Mouse (Mus musculus): ENCODE measurements around the gene Rcor1. TPM values are rescaled to one million over a fixed set of nuclear protein-coding genes. Genes with fewer than 3 reads are reported as not detected.
"Not testable (repeated sequence)": the region's sequence is repeated elsewhere in the genome, so short reads cannot be mapped to it uniquely, and the experiment has no call there.

The Rcor1 gene
- total and polyA plus RNA-seq, 3 experiments = 6.5 to 16.1 (median 8.3) TPM

- Histone ChIP-seq H3K27me3 (replicated peaks) (no peaks in the 10 kb centered on the region), H3K4me1 (ENCODE audit: control insufficient read depth in 1 of 2, insufficient read depth in 2 of 2) (no peaks in the 10 kb centered on the region), H3K36me3 (replicated peaks in 1 of 2; ENCODE audit: control insufficient read depth in 1 of 2, insufficient read depth in 1 of 2, low read length in 1 of 2) (peaks cover 10 to 47% of the 10 kb centered on the region in 2 experiments), H3K27ac (ENCODE audit: insufficient read depth, low read depth) (no peak overlapping the region), H3K79me2 (replicated peaks; ENCODE audit: control insufficient read depth, extremely low read depth, insufficient read depth, poor library complexity, severe bottlenecking) (peaks cover 8% of the 10 kb centered on the region), H3K9me3 (replicated peaks; ENCODE audit: low read length) (no peaks in the 10 kb centered on the region), H3K9ac (ENCODE audit: insufficient read depth, low read depth) (no peak overlapping the region), H3K4me3 (replicated peaks in 1 of 3; ENCODE audit: low read depth in 2 of 3, low read length in 2 of 3, poor library complexity in 1 of 3) (no peak overlapping the region), H3K4me2 (ENCODE audit: insufficient read depth, low read depth, poor library complexity, severe bottlenecking) (no peak overlapping the region)
- in situ Hi-C loops (cut with MboI; ENCODE audit: low pct_ligation_motif_present, low pct_unique_long_range_greater_than_20kb, low sequenced_read_pairs) = no loop called here
- TF ChIP-seq RCOR1 (conservative IDR thresholded peaks at IDR 0.05; ENCODE audit: low read depth, low read length) (no peak), EP300 (IDR thresholded peaks at IDR 0.05; ENCODE audit: low read length) (no peak), HCFC1 (IDR thresholded peaks at IDR 0.05; ENCODE audit: low read depth, low read length) (no peak), SMC3 (IDR thresholded peaks at IDR 0.05; ENCODE audit: low read depth, low read length) (no peak), UBTF (IDR thresholded peaks at IDR 0.05; ENCODE audit: low read depth, low read length) (no peak), TCF12 (IDR thresholded peaks at IDR 0.05; ENCODE audit: low read depth, low read length) (no peak), GABPA (IDR thresholded peaks at IDR 0.05; ENCODE audit: insufficient replicate concordance, low read depth, low read length) (no peak), TBP (conservative IDR thresholded peaks at IDR 0.05; ENCODE audit: low read depth, low read length) (no peak), MAFK (IDR thresholded peaks at IDR 0.05; ENCODE audit: insufficient replicate concordance, low read length) (no peak), RAD21 (IDR thresholded peaks at IDR 0.05; ENCODE audit: low read depth, low read length) (no peak), JUND (conservative IDR thresholded peaks at IDR 0.05; ENCODE audit: low read depth, low read length) (no peak)
- no peak for DNase-seq (ENCODE audit: extremely low read depth)
- dilution Hi-C loops (cut with MboI; ENCODE audit: extremely low pct_ligation_motif_present, extremely low pct_unique_long_range_greater_than_20kb, low sequenced_read_pairs) = no loop called here
Observed at GRCm38 (mm10) chr12:111067816-111068215, 28.7 kb downstream of the Rcor1 start.

GRCm38 (mm10) chr12:111069299-111069698 lies 30.1 kb downstream of the Rcor1 start:
- H3K9me3 ChIP-seq (replicated peaks; ENCODE audit: low read length); DNase-seq (ENCODE audit: extremely low read depth); H3K27me3 ChIP-seq (replicated peaks); H3K27ac ChIP-seq (ENCODE audit: insufficient read depth, low read depth); dilution Hi-C loops (cut with MboI; ENCODE audit: extremely low pct_ligation_motif_present, extremely low pct_unique_long_range_greater_than_20kb, low sequenced_read_pairs); H3K4me2 ChIP-seq (ENCODE audit: insufficient read depth, low read depth, poor library complexity, severe bottlenecking); H3K9ac ChIP-seq (ENCODE audit: insufficient read depth, low read depth); H3K4me3 ChIP-seq (replicated peaks in 1 of 3; ENCODE audit: low read depth in 2 of 3, low read length in 2 of 3, poor library complexity in 1 of 3); H3K4me1 ChIP-seq (ENCODE audit: control insufficient read depth in 1 of 2, insufficient read depth in 2 of 2); in situ Hi-C loops (cut with MboI; ENCODE audit: low pct_ligation_motif_present, low pct_unique_long_range_greater_than_20kb, low sequenced_read_pairs); H3K79me2 ChIP-seq (replicated peaks; ENCODE audit: control insufficient read depth, extremely low read depth, insufficient read depth, poor library complexity, severe bottlenecking): not testable (repeated sequence)
- H3K36me3 ChIP-seq (replicated peaks in 1 of 2; ENCODE audit: control insufficient read depth in 1 of 2, insufficient read depth in 1 of 2, low read length in 1 of 2) = peaks cover 10 to 47% of the 10 kb centered on the region in 2 experiments

- Histone ChIP-seq H3K36me3 (replicated peaks in 1 of 2; ENCODE audit: control insufficient read depth in 1 of 2, insufficient read depth in 1 of 2, low read length in 1 of 2) (peaks cover 10 to 47% of the 10 kb centered on the region in 2 experiments), H3K79me2 (replicated peaks; ENCODE audit: control insufficient read depth, extremely low read depth, insufficient read depth, poor library complexity, severe bottlenecking) (peaks cover 6% of the 10 kb centered on the region), H3K27me3 (replicated peaks) (no peaks in the 10 kb centered on the region), H3K9ac (ENCODE audit: insufficient read depth, low read depth) (no peak overlapping the region), H3K9me3 (replicated peaks; ENCODE audit: low read length) (no peaks in the 10 kb centered on the region), H3K4me3 (replicated peaks in 1 of 3; ENCODE audit: low read depth in 2 of 3, low read length in 2 of 3, poor library complexity in 1 of 3) (no peak overlapping the region), H3K4me2 (ENCODE audit: insufficient read depth, low read depth, poor library complexity, severe bottlenecking) (no peak overlapping the region), H3K27ac (ENCODE audit: insufficient read depth, low read depth) (no peak overlapping the region), H3K4me1 (ENCODE audit: control insufficient read depth in 1 of 2, insufficient read depth in 2 of 2) (no peaks in the 10 kb centered on the region)
- in situ Hi-C loops (cut with MboI; ENCODE audit: low pct_ligation_motif_present, low pct_unique_long_range_greater_than_20kb, low sequenced_read_pairs) (no loop called here), dilution Hi-C loops (cut with MboI; ENCODE audit: extremely low pct_ligation_motif_present, extremely low pct_unique_long_range_greater_than_20kb, low sequenced_read_pairs) (no loop called here)
- DNase-seq (ENCODE audit: extremely low read depth) = no peak
- no peak for TF ChIP-seq ETS1 (conservative IDR thresholded peaks at IDR 0.05; ENCODE audit: low read depth, low read length)
- no peak for TF ChIP-seq ELF1 (IDR thresholded peaks at IDR 0.05; ENCODE audit: low read depth, low read length)
- TF ChIP-seq E2F4 (IDR thresholded peaks at IDR 0.05; ENCODE audit: insufficient replicate concordance, low read depth, low read length) = no peak
- no peak for TF ChIP-seq HCFC1 (IDR thresholded peaks at IDR 0.05; ENCODE audit: low read depth, low read length)
- no peak for TF ChIP-seq CHD1 (IDR thresholded peaks at IDR 0.05; ENCODE audit: low read depth, low read length)
- TF ChIP-seq CTCF (conservative IDR thresholded peaks at IDR 0.05 in 1 of 2, IDR thresholded peaks at IDR 0.05 in 1 of 2; ENCODE audit: low read depth in 2 of 2, low read length in 2 of 2) = no peak
- no peak for TF ChIP-seq RAD21 (IDR thresholded peaks at IDR 0.05; ENCODE audit: low read depth, low read length)
- no peak for TF ChIP-seq EP300 (IDR thresholded peaks at IDR 0.05; ENCODE audit: low read length)
- no peak for TF ChIP-seq USF1 (IDR thresholded peaks at IDR 0.05; ENCODE audit: low read depth, low read length)
- no peak for TF ChIP-seq IRF4 (IDR thresholded peaks at IDR 0.05; ENCODE audit: low read depth, low read length)
- no peak for TF ChIP-seq RCOR1 (conservative IDR thresholded peaks at IDR 0.05; ENCODE audit: low read depth, low read length)
- no peak for TF ChIP-seq SIN3A (IDR thresholded peaks at IDR 0.05; ENCODE audit: low read length)
- TF ChIP-seq UBTF (IDR thresholded peaks at IDR 0.05; ENCODE audit: low read depth, low read length) = no peak
- TF ChIP-seq GABPA (IDR thresholded peaks at IDR 0.05; ENCODE audit: insufficient replicate concordance, low read depth, low read length) = no peak
- TF ChIP-seq SMC3 (IDR thresholded peaks at IDR 0.05; ENCODE audit: low read depth, low read length) = no peak
- no peak for TF ChIP-seq POLR2AphosphoS2 (IDR thresholded peaks at IDR 0.05; ENCODE audit: low read depth, low read length)
- no peak for TF ChIP-seq TBP (conservative IDR thresholded peaks at IDR 0.05; ENCODE audit: low read depth, low read length)
- TF ChIP-seq JUN (IDR thresholded peaks at IDR 0.05; ENCODE audit: insufficient read depth, low read depth, low read length) = no peak
- TF ChIP-seq CHD2 (IDR thresholded peaks at IDR 0.05; ENCODE audit: low read length) = no peak
Observed at GRCm38 (mm10) chr12:111071009-111071408, 31.9 kb downstream of the Rcor1 start.

Measured in CH12.LX (cell line).